Mouse (Mus musculus): ENCODE results near the gene Sh2d6. TPM values are rescaled to one million over a fixed set of nuclear protein-coding genes. Genes with fewer than 3 reads are reported as not detected.
A peak's percentile ranks its signal among the peaks of the same experiment; 100 is the strongest.
"Not testable (repeated sequence)": the region's sequence is repeated elsewhere in the genome, so short reads cannot be mapped to it uniquely, and the experiment has no call there.

Gene Sh2d6
- total RNA-seq, 1 experiment from 2014 or later = 0.52 TPM

- no peak for DNase-seq
Measured at GRCm38 (mm10) chr6:72498950-72499349, 22.6 kb downstream of the Sh2d6 start.

GRCm38 (mm10) chr6:72492892-72493291 lies 28.6 kb downstream of the Sh2d6 start:
- DNase-seq = no peak

GRCm38 (mm10) chr6:72491151-72491550 lies 30.4 kb downstream of the Sh2d6 start:
- DNase-seq = no peak

GRCm38 (mm10) chr6:72489534-72489933 lies 32.0 kb downstream of the Sh2d6 start:
- DNase-seq = peak; percentile 33

GRCm38 (mm10) chr6:72488850-72489249 lies 32.7 kb downstream of the Sh2d6 start:
- DNase-seq = peak; percentile 29

GRCm38 (mm10) chr6:72487282-72487681 lies 34.2 kb downstream of the Sh2d6 start:
- no peak for DNase-seq

GRCm38 (mm10) chr6:72486307-72486706 lies 35.2 kb downstream of the Sh2d6 start:
- no peak for DNase-seq

- no peak for DNase-seq
Measured at GRCm38 (mm10) chr6:72484887-72485286, 36.6 kb downstream of the Sh2d6 start.

GRCm38 (mm10) chr6:72482156-72482555 lies 39.4 kb downstream of the Sh2d6 start:
- DNase-seq = no peak

GRCm38 (mm10) chr6:72480422-72480702 lies 41.1 kb downstream of the Sh2d6 start:
- no peak for DNase-seq

- no peak for DNase-seq
Measured at GRCm38 (mm10) chr6:72479645-72480421, 41.7 kb downstream of the Sh2d6 start.

- not testable (repeated sequence) for DNase-seq
Measured at GRCm38 (mm10) chr6:72478691-72479090, 42.8 kb downstream of the Sh2d6 start.

- DNase-seq = peak; percentile 71
Measured at GRCm38 (mm10) chr6:72477621-72478020, 43.9 kb downstream of the Sh2d6 start.

- no peak for DNase-seq
Measured at GRCm38 (mm10) chr6:72476836-72477235, 44.7 kb downstream of the Sh2d6 start.

GRCm38 (mm10) chr6:72475221-72475985 lies 46.1 kb downstream of the Sh2d6 start:
- no peak for DNase-seq

- peak; percentile 82 for DNase-seq
Measured at GRCm38 (mm10) chr6:72473264-72474041, 48.1 kb downstream of the Sh2d6 start.

- DNase-seq = no peak
Measured at GRCm38 (mm10) chr6:72466171-72466570, 55.3 kb downstream of the Sh2d6 start.

GRCm38 (mm10) chr6:72465361-72466157 lies 55.9 kb downstream of the Sh2d6 start:
- no peak for DNase-seq
